Mouse (Mus musculus): Measurements from ENCODE around the gene Chadl.

DNA sequence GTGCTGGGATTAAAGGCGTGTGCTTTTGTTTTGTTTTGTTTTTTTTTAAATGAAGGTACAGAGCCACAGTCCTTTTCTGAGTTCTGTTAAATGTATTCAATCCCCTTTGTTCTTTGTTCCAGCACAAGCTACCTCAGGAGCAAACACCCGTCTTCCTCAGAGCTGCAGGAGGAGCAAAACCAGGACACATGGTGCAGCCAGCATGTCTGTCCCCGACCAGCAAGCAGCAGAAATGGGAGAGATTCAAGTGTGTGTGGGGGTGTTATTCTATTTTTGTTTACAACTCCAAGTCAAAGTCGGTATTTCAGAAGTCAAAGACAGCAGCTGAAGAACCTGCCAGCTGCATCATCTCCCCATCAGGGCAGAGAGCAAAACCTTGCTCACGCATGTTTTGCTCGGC, 16.7 kb upstream of the Chadl start:
- TF ChIP-seq CTCF (IDR thresholded peaks at IDR 0.05; ENCODE audit: borderline replicate concordance, control insufficient read depth, extremely low read depth, insufficient read depth, low read length, poor library complexity) (no peak), POLR2A (IDR thresholded peaks at IDR 0.05; ENCODE audit: control insufficient read depth, extremely low read depth, insufficient read depth, low read length, poor library complexity) (no peak)
